Mouse (Mus musculus): Measurements from ENCODE around the gene Hes2.

Hes2 gene

GRCm38 (mm10) chr4:152131809-152132771 lies 26.6 kb upstream of the Hes2 start:
- no peak for DNase-seq (ENCODE audit: low spot score)

GRCm38 (mm10) chr4:152132772-152133169 lies 25.9 kb upstream of the Hes2 start:
- no peak for DNase-seq (ENCODE audit: low spot score)

DNA sequence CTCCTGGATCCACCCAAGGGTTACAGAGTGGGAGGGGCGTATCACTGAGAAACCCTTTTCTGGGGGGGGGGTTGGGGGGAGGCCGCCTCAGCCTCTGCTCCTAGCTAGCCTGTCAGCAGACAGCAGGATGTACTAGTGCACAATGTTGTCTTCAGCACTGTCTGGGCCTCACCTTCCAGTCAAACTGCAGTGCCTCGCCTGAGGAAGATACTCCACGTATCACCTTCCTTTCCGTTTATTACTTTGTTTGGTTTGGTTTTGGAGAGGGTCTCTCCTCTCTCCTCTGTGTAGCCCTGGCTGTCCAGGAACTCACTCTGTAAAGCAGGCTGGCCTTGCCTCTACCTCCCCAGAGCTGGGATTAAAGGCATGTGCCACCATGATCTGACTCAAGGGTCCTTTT lies 25.5 kb upstream of the Hes2 start:
- no peak for DNase-seq (ENCODE audit: low spot score)

GRCm38 (mm10) chr4:152134507-152134906 lies 24.2 kb upstream of the Hes2 start:
- no peak for DNase-seq (ENCODE audit: low spot score)

- DNase-seq (ENCODE audit: low spot score): no peak
Observed at GRCm38 (mm10) chr4:152135363-152135762, 23.3 kb upstream of the Hes2 start.

- DNase-seq (ENCODE audit: low spot score): no peak
Observed at GRCm38 (mm10) chr4:152136112-152136875, 22.4 kb upstream of the Hes2 start.

DNA sequence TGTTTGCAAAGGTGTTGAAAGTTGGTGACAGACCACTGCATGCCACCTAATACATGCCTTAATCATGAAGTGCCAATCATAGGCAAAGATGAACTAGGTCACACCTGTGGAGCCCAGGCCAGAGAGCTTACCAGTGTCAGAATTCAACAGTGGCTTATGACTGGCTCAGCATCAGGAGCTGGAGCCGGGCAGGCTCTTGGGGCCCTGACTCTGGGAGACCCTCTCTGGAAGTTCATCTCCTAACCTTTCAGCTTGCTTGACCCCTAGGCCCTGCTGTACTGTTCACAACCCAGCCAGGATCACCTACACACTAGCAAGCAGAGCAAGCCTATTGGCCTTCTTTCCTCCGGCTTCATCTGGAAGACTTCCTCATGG lies 21.8 kb upstream of the Hes2 start:
- DNase-seq (ENCODE audit: low spot score): no peak

DNA sequence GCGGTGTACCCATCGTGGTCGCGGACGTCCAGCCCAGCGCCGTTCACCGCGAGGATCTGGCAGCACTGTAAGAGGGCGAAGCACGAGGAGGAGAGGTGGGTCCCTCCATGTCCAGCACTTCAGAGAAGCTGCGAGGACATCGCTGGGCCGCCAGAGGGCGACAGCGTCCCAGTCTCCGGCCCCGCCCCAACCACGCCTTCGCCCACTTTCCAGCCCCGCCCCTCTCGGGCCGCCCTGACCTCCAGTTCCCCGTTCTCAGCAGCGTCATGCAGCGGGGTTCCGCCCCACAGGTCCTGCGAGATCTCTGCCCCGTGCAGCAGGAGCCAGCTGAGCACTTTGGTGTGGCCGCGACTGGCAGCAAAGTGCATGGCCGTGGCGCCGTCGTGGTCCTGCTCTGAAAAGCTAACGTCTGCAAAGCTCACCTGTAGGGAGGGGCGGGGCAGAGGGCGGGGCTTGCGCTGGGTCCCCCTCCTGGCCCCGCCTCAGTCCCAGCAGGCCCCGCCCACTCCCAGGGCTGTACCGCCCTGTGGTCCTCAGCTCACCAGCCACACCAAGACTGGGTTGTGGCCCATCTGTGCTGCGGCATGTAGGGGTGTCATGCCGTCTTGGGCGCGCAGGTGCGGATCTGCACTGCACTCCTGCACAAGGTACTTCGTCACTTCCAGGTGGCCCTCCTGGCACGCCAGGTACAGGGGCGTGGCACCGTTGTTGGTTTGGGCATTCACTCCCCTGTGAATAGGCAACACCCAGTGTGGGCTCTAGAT lies 20.0 kb upstream of the Hes2 start:
- DNase-seq (ENCODE audit: low spot score): peak; percentile 72

DNA sequence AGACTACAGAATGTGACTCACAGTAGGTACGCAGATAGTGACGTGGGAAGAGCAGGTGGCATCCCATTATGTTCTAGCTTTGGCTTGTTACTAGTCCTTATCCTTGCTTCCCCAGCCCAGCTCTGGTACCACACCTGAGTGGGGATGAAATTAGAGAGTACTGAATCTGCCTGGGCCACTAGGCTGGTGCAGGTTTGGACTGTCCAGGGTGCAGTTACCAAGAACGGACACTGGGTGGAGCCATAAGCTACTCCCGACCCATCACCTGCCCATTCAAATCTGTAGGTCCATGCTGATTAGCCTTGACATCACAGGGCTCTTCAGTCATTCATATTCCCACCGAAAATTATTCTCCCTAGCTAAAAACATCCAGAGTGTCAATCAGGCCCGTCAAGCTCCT lies 18.2 kb upstream of the Hes2 start:
- DNase-seq (ENCODE audit: low spot score): no peak

GRCm38 (mm10) chr4:152141521-152142135 lies 17.0 kb upstream of the Hes2 start:
- no peak for DNase-seq (ENCODE audit: low spot score)

DNA sequence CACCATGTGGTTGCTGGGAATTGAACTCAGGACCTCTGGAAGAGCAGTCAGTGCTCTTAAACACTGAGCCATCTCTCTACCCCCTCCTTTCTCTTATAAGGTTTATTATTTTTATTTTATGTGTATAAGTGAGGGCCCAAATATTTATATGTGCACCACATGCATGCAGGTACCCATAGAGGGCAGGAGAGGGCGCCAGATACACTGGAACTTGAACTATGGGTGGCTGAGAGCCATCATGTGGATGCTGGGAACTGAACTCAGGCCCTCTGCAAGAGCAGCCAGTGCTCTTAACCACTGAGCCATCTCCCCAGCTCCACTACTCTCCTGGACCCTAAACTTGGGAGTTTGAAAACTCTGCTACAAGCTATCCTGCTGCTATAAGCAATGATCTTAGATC lies 15.0 kb upstream of the Hes2 start:
- DNase-seq (ENCODE audit: low spot score): no peak

DNA sequence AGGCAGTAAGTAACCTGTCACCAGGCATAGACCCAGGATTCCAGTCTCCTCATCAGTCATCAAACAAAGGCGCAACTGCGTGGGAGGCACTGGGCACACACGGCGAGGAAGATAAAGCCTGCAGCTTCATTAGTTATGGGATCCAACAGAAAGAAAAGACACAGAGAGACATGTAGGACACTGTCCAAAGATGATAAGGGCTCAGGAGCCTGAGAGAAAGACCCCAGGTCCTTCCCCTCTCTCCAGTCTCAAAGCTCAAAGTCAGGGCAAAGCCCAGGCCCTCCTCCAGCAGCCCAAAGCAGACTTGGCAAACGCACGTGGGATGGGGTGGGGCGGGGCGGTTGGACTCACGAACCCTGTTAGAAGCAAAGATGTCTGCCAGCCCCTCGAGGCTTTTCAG lies 13.2 kb upstream of the Hes2 start:
- DNase-seq (ENCODE audit: low spot score): no peak

- no peak for DNase-seq (ENCODE audit: low spot score)
Observed at GRCm38 (mm10) chr4:152146033-152146827, 12.4 kb upstream of the Hes2 start.

DNA sequence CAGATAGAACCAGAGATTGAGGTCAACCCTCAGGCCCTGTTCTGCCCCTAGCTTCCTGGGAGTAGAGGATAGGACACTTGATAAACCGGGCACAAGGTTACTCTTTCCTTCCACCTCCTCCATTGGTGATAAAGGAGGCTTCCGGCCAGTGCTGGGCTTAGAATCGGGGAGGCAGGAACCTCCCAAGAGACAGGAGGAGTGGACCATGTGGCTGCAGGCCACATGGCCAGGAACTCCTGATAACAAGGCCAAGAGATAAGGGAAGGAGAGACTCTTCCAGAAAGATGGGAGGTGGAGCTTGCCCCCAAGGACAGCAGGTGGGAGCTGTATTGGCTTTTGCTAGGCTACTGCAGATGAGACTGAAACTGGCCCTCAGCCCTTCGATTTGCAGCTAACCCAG lies 8.1 kb upstream of the Hes2 start:
- no peak for DNase-seq (ENCODE audit: low spot score)

DNA sequence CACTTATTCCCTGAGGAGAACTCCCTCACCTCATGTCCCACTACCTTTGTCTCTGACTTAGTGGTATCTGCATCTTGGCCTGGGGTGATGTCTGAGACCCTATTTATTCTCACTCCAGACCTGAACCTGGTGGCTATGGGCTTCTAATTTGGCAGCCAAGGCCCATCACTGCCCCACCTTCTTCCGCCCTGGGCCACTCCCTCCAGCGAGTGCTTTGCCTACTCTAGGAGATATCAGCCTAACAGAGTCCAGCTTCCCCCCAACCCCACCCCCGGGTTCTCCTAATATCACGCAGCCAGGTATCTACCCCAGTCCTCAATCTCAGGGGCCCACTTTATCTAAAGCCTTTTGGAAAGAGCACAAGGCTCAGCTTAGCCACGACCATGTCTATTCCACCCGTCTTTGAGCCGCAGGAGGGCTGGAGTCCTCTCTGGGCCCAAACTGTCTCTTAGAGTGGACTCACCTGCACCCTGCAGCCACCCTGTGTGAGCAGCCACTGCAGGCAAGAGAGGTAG lies 7.2 kb upstream of the Hes2 start:
- no peak for DNase-seq (ENCODE audit: low spot score)

GRCm38 (mm10) chr4:152151966-152152544 lies 6.6 kb upstream of the Hes2 start, which contains the start of gene Espn:
Gene Espn (minus strand): TSS chr4:152152371.
- no peak for DNase-seq (ENCODE audit: low spot score)

GRCm38 (mm10) chr4:152153771-152154177 lies 4.9 kb upstream of the Hes2 start:
- peak; percentile 62 for DNase-seq (ENCODE audit: low spot score)

DNA sequence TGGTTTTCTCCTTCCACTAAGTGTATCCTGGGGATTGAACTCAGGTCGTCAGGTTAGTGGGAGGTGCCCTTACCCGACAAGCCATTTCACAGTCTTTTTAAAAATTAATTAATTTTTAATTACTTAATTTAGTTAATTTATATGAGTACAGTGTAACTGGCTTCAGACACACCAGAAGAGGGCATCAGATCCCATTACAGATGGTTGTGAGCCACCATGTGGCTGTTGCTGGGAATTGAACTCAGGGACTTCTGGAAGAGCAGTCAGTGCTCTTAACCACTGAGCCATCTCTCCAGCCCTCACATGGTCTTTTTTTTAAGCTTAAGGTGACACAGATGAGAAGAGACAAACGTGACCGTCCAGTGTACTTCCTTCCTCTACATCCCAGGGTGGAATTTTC lies 3.6 kb upstream of the Hes2 start:
- no peak for DNase-seq (ENCODE audit: low spot score)

DNA sequence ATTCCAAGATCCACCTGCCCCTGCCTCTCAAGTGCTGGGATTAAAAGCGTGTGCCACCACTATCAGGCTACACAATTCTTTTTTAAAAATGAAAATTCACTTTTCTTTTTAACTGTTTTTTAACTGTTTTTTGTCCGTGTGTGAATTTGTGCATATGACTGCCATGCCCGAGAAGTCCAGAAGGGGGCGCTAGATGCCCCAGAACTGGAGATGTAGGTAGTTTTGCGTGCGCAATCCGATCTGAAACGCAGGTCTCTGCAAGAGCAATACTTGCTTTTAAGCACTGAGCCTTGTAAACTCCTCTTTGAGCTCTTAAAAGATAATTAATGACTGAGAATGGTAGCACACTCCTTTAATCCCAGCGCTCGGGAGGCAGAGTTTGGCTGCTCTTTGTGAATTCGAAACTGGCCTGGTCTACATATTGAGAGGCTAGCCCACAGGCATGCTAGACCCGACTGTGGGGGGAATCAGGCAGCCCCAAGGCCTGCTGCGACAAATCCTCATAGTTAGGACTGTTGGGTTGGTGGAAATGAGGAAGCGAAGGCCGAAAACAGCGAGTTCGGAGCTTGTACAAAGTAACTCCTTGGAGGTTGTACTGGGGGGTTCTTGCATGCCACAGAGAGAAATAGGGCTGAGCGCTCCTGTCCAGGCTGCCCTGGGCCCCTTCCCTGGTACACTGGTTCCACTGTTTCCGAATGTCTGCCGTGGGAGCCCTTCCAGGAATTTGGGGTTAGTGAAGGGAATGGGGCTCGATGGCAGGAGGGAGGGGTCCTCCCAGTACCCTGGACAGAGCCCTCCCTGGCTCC lies 685 bp upstream of the Hes2 start:
- no peak for DNase-seq (ENCODE audit: low spot score)

GRCm38 (mm10) chr4:152159285-152159678 lies 615 bp downstream of the Hes2 start:
- no peak for DNase-seq (ENCODE audit: low spot score)

All from left cerebral cortex, adult 11 months (tissue).